Mouse (Mus musculus) retina, adult 2 months (tissue): Measurements from ENCODE around the gene Defb33.

Experiments used
- DNase-seq: peaks from one replicate; pipeline ENCODE4 v3.0.0-alpha.2; 2012; ENCODE audit warnings: low read depth, low spot score

Defb33 gene

DNA sequence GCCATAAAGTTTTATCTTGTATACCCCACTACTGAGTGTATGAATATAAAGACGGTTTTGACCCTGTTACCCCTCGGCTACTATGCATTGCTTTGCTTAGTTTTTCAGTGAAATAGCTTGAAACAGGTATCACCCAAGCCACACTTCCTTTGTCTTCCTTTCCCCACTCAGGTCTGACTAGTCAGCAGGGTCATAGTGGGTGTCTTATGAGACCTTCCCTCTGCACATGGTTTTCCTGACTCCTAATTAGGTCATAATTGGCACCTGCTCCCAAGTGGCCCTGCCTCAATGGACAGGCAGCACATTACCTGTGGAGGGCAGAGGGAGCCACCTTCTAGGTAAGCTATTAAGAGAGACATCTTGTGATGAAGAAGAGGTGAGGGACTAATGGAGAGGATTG is at the start of gene Defb33:
Defb33 (plus strand) TSS at position 301 of the 400 bp plus-strand sequence.
- DNase-seq: no peak

DNA sequence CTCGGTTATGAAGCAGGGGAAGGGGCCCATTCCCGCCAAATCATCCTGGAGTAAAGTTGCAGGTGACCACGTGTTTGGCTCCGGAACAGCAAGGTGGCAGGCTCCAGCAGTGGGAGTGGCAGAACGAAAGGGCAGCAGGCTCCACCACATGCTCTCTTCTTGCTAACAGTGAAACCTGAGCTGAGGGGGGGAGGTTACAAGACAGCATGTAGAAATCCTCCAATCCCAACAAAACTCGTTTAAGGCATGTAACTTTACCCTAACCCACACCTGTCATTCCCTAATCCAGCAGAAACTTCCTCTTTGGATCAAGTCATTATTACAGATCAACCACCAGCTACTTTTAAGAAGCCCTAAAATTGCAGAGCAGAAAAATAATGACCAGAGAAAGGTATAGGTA is 17.9 kb upstream of the Defb33 start:
- DNase-seq: no peak

DNA sequence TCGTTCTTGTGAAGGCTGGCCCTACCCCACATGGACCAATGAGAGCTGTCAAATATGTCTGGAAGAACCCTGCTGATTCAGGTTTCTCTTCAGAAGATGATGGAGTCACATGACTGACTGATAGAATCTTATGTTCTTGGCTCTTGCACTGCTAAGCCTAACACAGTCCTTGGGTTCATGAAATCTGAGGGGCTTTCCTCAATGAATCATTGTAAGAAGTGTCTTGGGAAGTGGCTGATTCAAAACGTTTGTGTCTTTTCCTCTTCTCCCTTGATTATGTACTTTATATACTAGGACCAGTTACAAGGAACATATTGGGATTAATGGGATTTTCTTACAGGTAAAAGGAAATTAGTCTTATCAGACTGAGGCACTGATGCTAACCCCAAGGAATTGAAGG is 10.1 kb downstream of the Defb33 start, which contains the start of gene Gm15056:
Gm15056 (minus strand) TSS at position 101 of the 400 bp plus-strand sequence.
- DNase-seq: no peak

DNA sequence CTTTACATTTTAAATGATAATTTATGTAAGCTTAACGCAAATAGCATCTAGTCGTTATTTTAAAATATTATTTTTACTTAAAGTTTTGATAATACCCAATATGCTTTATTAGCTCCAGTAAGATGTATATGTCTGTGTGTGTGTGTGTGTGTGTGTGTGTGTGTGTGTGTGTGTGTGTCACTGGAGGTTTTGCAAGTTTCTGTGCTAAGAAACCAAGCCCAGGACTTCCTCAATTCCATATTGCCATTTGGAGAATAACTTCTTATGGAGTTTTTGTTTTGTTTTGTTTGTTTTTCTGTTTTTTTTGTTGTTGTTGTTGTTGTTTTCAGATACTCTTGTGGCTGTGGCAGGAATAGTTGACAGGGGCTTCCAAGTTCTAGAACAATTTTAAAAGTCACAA is 14.7 kb downstream of the Defb33 start:
- DNase-seq: no peak

DNA sequence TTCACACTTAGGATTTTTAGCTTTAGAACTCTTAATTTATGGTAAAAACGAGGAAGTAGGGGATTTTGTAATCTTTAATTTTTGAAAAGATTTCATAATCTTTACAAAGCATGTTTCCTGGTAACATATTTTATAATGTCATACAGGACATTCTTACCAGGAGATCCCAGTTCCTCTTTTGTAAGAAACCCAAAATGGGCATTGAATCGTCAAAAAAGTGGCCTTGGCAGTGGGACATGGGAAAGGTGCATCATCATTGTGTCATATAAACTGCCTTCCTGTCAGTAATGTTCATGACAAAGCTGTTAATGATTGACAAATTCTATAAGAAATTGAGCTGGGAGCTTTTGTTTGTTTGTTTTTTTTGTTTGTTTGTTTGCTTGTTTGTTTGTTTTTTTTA is 15.8 kb downstream of the Defb33 start:
- DNase-seq: no peak

DNA sequence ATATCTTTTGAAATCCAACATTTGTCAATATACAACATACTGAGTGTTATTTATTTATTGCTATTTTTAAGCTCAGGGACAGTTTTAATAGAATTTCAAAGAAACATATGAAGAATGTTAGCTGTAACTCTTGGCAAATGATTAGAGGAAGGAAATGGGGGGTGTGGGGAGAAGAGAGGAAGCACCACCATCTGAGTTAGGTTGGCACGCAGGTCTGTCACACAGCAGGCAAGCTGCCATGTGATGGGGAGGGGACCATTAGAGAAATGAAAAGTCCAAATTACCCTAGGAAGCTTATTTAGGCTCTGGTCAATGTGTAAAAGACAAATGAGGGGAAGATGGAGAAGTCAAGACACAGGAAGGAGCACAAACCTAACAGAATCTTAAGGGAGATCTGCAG is 19.8 kb downstream of the Defb33 start:
- DNase-seq: no peak

DNA sequence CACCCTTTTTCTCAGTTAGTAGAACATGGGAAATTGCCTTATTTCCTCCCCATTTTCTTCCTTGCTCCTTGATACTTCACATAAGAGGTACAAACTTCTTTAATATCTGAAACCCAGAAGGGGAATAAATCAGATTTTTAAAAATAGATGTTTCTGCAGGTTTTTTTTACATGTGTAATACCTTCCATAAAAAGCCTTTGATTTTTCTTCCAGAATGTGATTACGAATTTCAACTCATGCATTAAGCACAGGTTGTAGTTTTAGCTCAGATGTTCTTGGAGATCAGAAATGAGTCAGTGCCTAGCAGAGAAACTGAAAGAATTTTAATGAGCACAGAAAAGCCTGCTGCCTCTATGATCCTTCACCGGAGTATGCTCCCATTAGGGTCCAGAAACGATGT is 29.5 kb downstream of the Defb33 start, which contains the start of gene Gm6040:
Gm6040 (minus strand) TSS at position 101 of the 400 bp plus-strand sequence.
- DNase-seq: no peak

DNA sequence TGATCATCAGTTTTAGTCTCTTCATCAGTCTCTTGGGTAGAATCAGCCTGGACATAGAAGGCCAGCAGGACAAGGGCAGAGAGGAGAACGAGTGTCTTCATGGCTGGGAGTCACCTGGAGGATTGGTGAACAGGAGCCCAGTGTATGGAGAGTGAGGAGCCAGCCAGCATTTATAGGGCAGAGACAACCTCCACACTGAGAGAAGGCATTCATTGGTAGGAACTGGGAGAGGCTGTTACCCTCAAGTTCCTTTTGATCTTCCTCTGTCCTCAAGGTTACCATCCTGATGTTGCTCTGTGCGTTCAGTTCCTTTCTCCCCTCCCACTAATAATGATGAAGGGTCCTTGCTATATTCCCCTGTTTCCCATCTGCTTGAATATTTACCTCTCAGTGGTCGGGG is 52.1 kb downstream of the Defb33 start, which contains the start of gene AY761185:
AY761185 (minus strand) TSS at position 101 of the 400 bp plus-strand sequence.
- DNase-seq: no peak
